Mouse (Mus musculus) limb, embryonic 10.5 days (tissue): Measurements from ENCODE around the gene Wipf2. TPM values are rescaled to one million over a fixed set of nuclear protein-coding genes. Genes with fewer than 3 reads are reported as not detected.
A peak's percentile ranks its signal among the peaks of the same experiment; 100 is the strongest.

Source experiments
- DNase-seq: peaks from one replicate; pipeline ENCODE4 v3.0.0-alpha.2; 2017; ENCODE audit warnings: low spot score
- H3K27ac ChIP-seq: fragments of 300-500 bp; sonication (generic); 2 replicates; pipeline ENCODE4 v1.5.1; 2016; ENCODE audit warnings: mild to moderate bottlenecking
- H3K27me3 ChIP-seq: fragments of 300-500 bp; sonication (generic); 2 replicates; pipeline ENCODE4 v1.6.1; 2016; ENCODE audit warnings: low read depth, mild to moderate bottlenecking; ENCODE audit not compliant: poor library complexity, severe bottlenecking
- H3K36me3 ChIP-seq: fragments of 300-500 bp; sonication (generic); 2 replicates; pipeline ENCODE4 v1.6.1; 2016; ENCODE audit warnings: mild to moderate bottlenecking, moderate library complexity
- H3K4me1 ChIP-seq: fragments of 300-500 bp; sonication (generic); 2 replicates; pipeline ENCODE4 v1.6.1; 2016
- H3K4me3 ChIP-seq: fragments of 300-500 bp; sonication (generic); 2 replicates; pipeline ENCODE4 v1.5.1; 2016; ENCODE audit warnings: mild to moderate bottlenecking, moderate library complexity
- H3K9me3 ChIP-seq: fragments of 300-500 bp; sonication (generic); replicated peaks from 2 replicates; pipeline ENCODE4 v1.6.1; 2016; ENCODE audit warnings: mild to moderate bottlenecking
- WGBS: fragments of 180-500 bp; shearing (Covaris S2); methylation state at CpG from one replicate; pipeline ENCODE4 v1.1.7; 2016; 5-methylcytosine and 5-hydroxymethylcytosine counted together
- polyA plus RNA-seq: library from polyadenylated mRNA; unstranded; fragments of >200 nt; fragmentation: Nextera tagmentation; extraction: Ambion mirVana; gene quantifications from 2 replicates; pipeline ENCODE4 v1.2.1, GENCODE M21; 2016

The Wipf2 gene
- polyA plus RNA-seq, 1 experiment from 2014 or later: 6.2 TPM

DNA sequence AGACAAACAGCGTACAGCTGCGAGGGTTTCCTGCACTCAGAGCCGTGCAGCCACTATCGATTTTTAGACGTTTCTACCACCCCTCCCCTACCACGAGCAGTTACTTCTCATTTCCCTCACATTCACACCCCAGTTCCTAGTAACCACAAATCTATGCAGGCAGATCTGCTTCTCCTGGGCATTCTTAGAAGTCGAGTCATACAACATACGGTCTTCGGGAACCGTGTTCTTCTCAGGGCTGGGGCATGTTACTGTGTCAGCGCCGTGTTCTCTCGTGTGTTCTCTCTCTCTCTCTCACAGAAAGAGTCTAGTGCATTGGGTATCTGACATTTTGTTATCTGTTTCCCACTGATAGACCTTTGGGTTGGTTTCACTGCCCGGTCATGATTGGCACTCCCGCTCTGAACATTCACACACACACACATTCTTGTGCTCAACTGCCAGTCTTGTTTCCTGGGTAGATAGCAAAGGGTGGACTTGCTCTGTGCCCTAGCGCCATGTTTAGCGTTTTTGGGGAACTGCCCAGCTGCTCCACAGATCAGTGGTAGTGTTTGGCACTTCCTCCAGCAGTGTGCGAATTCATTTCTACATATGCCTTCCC is 84.6 kb downstream of the Wipf2 start:
- Histone ChIP-seq H3K36me3 (peaks cover 69% of the 10 kb centered on the region), H3K27me3 (no peaks in the 10 kb centered on the region), H3K4me3 (no peak overlapping the region), H3K9me3 (no peaks in the 10 kb centered on the region), H3K4me1 (peaks cover 76% of the 10 kb centered on the region), H3K27ac (no peak overlapping the region)
- WGBS: 88% methylated on average over 18 of the region's 18 CpGs
- DNase-seq: no peak

DNA sequence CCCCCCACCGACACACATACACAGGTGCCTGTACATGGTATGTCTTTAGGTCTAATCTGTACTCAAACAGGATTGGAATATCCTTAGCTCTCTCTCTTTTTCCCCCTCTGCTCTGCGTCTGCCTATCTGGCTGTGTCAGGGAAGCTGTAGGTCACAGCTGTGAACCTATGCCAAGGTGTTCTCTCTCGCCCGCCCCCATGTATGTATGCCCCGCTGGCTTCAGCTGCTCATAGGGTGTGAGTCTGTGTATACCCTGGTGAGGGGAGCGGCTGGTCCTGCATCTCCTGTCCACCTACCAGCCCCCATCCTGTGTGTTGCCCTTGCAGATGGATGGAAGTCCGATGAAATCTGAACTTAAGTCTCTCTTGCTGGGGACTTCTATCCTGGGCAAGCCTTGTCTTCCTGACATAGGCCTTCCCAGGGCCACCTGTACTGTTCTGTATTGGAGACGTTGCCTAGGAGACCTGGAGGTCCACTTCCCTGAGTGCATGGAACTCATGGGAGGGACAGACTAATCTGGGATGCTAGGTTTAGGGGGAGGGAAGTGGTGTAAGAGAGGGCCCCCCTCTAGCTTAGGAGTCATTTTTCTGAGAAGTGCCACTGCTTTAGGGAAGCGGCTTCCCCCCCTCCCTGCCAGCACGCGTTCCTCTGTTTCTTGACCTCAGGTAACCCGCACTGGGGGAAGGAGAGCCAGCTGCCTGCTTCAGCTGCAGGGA is 86.0 kb downstream of the Wipf2 start:
- H3K36me3 ChIP-seq: peaks cover 69% of the 10 kb centered on the region
- 79% methylated on average over 12 of the region's 12 CpGs for WGBS
- peaks cover 76% of the 10 kb centered on the region for H3K4me1 ChIP-seq
- DNase-seq: no peak
- H3K4me3 ChIP-seq: no peak overlapping the region
- H3K27ac ChIP-seq: peak overlapping the region; percentile 12; the same call in 1 of the 2 replicates
- H3K27me3 ChIP-seq: no peaks in the 10 kb centered on the region
- H3K9me3 ChIP-seq: no peaks in the 10 kb centered on the region

DNA sequence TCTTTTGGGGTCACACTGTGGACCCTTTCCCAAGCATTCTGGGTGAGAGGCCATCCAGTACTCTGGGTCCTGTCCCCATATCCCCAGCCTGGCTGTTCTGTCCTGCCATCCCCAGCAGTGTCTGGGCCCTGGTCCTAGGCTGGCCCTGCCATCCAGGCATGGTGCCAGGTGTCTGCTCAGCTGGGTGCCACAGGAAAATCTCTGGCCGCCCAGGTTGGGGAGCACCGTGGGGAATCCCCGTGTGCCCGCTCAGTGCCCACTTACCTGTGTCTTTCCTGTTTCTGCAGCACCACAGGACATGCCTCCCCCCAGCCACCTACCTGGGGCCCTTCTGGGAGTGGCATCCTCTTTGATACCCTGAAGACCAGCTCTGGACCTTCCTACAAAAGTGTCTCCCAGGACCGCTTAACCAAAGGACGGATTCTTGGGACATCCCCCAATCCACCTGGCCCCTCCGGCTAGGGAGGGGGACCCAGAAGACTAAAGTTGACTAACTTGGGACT is 86.6 kb downstream of the Wipf2 start:
- 89% methylated on average over 7 of the region's 7 CpGs for WGBS
- H3K27ac ChIP-seq: peak overlapping the region; percentile 12; the same call in 1 of the 2 replicates
- no peaks in the 10 kb centered on the region for H3K27me3 ChIP-seq

DNA sequence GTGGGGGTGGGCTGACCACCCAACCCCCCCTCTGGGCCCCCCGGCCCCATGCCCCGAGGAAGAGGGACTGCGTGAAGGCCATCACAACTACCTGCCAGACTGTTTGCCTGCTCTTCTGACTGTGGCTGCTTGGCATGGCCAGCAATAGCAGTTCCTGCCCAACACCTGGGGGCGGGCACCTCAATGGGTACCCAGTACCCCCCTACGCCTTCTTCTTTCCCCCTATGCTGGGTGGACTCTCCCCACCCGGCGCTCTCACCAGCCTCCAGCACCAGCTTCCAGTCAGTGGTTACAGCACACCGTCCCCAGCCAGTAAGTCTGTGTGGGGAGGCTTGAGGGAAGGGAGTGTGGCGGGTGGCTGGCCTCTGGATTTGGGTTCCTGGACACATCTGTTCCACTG is 87.0 kb downstream of the Wipf2 start:
- H3K36me3 ChIP-seq: peaks cover 65% of the 10 kb centered on the region
- whole genome bisulfite sequencing: 92% methylated on average over 9 of the region's 9 CpGs
- H3K27me3 ChIP-seq: no peaks in the 10 kb centered on the region
- no peak overlapping the region for H3K4me3 ChIP-seq
- no peak overlapping the region for H3K27ac ChIP-seq
- no peak for DNase-seq
- H3K4me1 ChIP-seq: peaks cover 76% of the 10 kb centered on the region
- H3K9me3 ChIP-seq: no peaks in the 10 kb centered on the region

More for the DNA sequence above, 86.6 kb downstream of the Wipf2 start:
- peaks cover 76% of the 10 kb centered on the region for H3K4me1 ChIP-seq
- no peaks in the 10 kb centered on the region for H3K9me3 ChIP-seq
- DNase-seq: no peak
- H3K4me3 ChIP-seq: no peak overlapping the region
- H3K36me3 ChIP-seq: peaks cover 66% of the 10 kb centered on the region

DNA sequence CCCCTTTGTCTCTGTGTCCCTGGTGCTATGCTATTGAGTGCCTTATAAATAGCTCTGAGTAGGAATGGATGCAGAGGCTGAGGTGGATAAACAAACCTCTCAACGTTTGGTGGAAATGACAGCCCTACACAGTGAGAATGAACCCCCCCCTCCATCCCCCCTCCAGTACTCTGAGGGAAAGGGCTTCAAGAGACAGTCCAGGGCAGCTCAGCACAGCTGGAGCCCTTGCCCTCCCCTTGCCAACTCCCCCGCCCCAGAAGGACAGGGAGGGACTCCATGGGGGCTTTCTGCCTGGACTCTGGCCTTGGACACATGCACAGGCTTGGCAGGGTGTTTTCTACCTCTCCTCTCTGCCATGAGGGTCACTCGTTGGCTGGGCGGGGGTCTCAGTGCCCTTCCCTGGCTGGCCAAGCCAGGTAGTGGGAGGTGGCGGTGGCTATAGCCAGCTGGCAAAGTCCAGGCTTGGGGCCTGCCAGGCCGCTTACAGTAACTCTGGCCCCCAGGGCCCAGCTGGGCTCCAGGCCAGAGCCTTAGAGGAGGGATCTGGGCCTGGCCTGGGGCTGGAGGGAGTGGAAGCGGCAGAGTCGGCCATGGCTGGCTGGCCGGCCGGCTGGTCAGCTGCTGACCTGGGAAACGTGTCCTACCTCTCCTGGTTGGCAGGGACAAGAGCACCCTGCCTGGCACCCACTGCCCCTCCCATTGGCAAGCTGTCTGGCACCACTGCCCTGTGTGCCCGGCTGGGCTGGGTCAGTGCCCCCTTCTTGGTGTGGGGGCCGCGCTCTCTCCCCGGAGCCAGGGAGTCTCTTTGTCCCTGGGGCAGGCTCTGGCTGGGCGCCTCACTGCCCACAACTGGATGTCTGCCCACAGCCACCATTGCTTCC is 87.8 kb downstream of the Wipf2 start:
- no peak for DNase-seq
- Histone ChIP-seq H3K9me3 (no peaks in the 10 kb centered on the region), H3K36me3 (peaks cover 65% of the 10 kb centered on the region), H3K27me3 (no peaks in the 10 kb centered on the region), H3K27ac (peak overlapping the region; percentile 66), H3K4me1 (peaks cover 76% of the 10 kb centered on the region), H3K4me3 (0 out of 2 replicates have a peak overlapping the region, but pooled peaks have one; percentile 10)
- 80% methylated on average over 16 of the region's 16 CpGs for WGBS

DNA sequence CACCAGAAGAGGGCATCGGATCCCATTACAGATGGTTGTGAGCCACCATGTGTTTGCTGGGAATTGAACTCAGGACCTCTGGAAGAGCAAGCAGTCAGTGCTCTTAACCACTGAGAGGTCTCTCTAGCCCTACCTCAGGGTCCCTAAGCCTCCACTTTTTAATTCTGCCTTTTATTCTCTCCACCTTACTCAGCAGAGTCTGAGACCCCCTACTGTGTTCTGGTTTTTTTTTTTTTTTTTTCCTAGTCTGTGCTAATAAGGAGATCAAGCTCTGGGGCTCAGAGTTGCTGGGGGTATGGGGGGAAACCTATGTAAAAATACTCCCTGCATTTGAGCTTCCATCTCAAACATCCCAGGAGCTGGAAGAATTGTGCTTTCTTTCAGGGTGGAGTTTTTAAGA is 88.7 kb downstream of the Wipf2 start:
- Histone ChIP-seq H3K36me3 (peaks cover 70% of the 10 kb centered on the region), H3K4me1 (peaks cover 74% of the 10 kb centered on the region), H3K9me3 (no peaks in the 10 kb centered on the region), H3K4me3 (no peak overlapping the region), H3K27me3 (no peaks in the 10 kb centered on the region), H3K27ac (no peak overlapping the region)
- DNase-seq: no peak
- 87% methylated on average over 1 of the region's 1 CpGs for WGBS

DNA sequence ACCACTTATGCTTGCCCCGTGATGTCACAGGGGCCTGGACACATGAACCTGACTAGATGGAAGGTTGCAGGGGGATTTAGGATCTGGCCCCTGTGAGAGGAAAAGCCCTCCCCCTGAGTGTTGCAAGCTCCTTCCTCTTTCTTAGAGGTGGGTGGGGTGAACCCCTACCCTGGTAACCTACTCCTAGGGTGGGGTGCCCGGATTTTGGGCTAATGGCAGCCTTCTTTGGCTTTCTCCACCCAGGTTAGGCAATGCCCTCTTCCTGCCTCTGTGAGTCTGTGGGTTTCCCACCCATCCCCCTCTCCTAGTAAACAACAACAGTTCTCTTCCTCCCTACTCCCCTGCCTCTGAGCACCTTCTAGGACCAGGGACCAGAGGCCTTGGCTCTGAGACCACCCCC is 89.3 kb downstream of the Wipf2 start:
- H3K4me3 ChIP-seq: no peak overlapping the region
- H3K4me1 ChIP-seq: peaks cover 68% of the 10 kb centered on the region
- DNase-seq: no peak
- H3K9me3 ChIP-seq: no peaks in the 10 kb centered on the region
- H3K27ac ChIP-seq: peak overlapping the region; percentile 78
- peaks cover 70% of the 10 kb centered on the region for H3K36me3 ChIP-seq
- no peaks in the 10 kb centered on the region for H3K27me3 ChIP-seq
- WGBS: 71% methylated on average over 2 of the region's 2 CpGs

DNA sequence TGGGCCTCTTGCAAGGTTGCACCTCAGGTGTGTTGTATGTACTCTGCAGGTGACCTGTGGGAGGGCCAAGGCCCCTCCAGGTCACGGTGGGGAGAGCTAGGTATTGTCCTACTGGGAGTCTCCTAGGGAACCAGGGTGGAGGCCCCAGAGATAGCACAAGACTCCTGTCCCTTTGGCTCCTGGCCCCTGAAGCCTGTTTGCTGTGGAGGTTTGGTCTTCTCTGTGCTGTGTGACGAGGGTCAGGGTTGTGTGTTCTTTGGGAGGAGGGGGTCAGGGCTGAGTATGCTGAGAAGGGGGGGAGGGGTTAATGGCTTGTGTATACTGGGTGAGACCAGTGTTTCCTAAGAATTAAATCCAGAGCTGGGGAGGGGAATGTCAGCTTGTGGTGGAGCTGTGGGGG is 89.9 kb downstream of the Wipf2 start:
- H3K9me3 ChIP-seq: no peaks in the 10 kb centered on the region
- peak overlapping the region; percentile 78 for H3K27ac ChIP-seq
- H3K36me3 ChIP-seq: peaks cover 71% of the 10 kb centered on the region
- WGBS: 8% methylated on average over 2 of the region's 2 CpGs
- peak overlapping the region; percentile 28; the same call in 1 of the 2 replicates for H3K4me3 ChIP-seq
- peaks cover 68% of the 10 kb centered on the region for H3K4me1 ChIP-seq
- no peak for DNase-seq
- no peaks in the 10 kb centered on the region for H3K27me3 ChIP-seq

DNA sequence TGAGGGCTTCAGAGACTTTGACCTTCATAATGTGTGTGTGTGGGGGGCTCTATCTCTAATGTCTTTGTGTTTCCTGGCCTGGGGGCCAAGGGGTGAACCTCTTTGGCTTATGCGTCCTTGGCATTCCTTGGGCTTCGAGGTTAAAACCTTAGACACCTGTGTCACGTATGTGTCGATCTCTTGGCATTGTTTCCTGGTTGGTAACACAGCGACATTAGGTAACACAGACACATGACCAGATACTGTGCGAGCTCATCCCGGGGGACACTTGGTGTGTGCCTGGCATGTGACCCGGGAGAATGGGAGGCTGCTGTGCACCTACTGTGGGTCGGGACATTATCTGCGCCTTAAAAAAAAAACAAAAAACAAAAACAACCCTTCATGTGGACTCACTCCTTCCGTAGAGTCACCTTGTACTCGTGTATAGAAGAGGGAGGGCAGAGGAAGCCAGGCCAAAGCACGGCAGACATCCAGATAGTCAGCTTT is 90.4 kb downstream of the Wipf2 start:
- no peaks in the 10 kb centered on the region for H3K27me3 ChIP-seq
- peak overlapping the region; percentile 78 for H3K27ac ChIP-seq
- DNase-seq: no peak
- peak overlapping the region; percentile 28; the same call in 1 of the 2 replicates for H3K4me3 ChIP-seq
- peaks cover 71% of the 10 kb centered on the region for H3K36me3 ChIP-seq
- H3K9me3 ChIP-seq: no peaks in the 10 kb centered on the region
- 39% methylated on average over 13 of the region's 13 CpGs for WGBS
- peaks cover 71% of the 10 kb centered on the region for H3K4me1 ChIP-seq

DNA sequence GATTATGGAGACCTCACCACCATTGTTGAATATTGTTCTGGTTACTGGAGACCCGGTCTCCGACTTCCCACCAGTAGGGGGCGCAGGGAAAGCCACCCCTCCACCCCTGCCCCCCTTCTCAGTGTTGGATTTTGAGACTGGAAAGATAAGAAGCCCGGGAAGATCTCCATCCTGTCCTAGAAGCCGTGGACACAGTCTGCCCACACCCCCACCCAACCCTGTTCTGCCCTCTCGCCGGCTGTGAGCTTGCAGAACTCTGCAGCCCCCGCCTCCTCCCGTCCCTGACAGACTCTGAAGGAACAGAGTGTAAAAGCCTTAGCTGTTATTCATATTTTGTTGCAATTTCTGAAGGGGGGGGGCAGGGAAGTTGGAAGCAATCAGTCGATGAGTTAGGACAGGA is 90.9 kb downstream of the Wipf2 start:
- Histone ChIP-seq H3K36me3 (peaks cover 68% of the 10 kb centered on the region), H3K4me3 (peak overlapping the region; percentile 28), H3K27ac (peak overlapping the region; percentile 78), H3K9me3 (no peaks in the 10 kb centered on the region), H3K4me1 (peaks cover 71% of the 10 kb centered on the region), H3K27me3 (no peaks in the 10 kb centered on the region)
- peak; percentile 88 for DNase-seq
- WGBS: 7% methylated on average over 10 of the region's 10 CpGs
